Mouse (Mus musculus) midbrain, embryonic 16.5 days (tissue): Measurements from ENCODE around the gene Duxbl1. TPM values are rescaled to one million over a fixed set of nuclear protein-coding genes. Genes with fewer than 3 reads are reported as not detected.
"Not testable (repeated sequence)": the region's sequence is repeated elsewhere in the genome, so short reads cannot be mapped to it uniquely, and the experiment has no call there.

Source experiments
- ATAC-seq: fragments of 200-750 bp; cut with Nextera tagmentation; 2 replicates; pipeline ENCODE4 v1.8.0; 2017; ENCODE audit warnings: moderate TSS enrichment
- H3K27ac ChIP-seq: fragments of 300-500 bp; sonication (generic); 2 replicates; pipeline ENCODE4 v1.5.1; 2014; ENCODE audit warnings: mild to moderate bottlenecking, low read length, mixed read lengths
- H3K27me3 ChIP-seq: fragments of 300-500 bp; sonication (generic); 2 replicates; pipeline ENCODE4 v1.6.1; 2014; ENCODE audit warnings: low read depth, low read length, mixed read lengths; ENCODE audit not compliant: control insufficient read depth, insufficient read depth
- H3K36me3 ChIP-seq: fragments of 300-500 bp; sonication (generic); 2 replicates; pipeline ENCODE4 v1.6.1; 2014; ENCODE audit warnings: mild to moderate bottlenecking, low read length, moderate library complexity, mixed read lengths; ENCODE audit not compliant: control insufficient read depth, insufficient read depth
- H3K4me1 ChIP-seq: fragments of 300-500 bp; sonication (generic); 2 replicates; pipeline ENCODE4 v1.6.1; 2014; ENCODE audit warnings: mild to moderate bottlenecking, low read length, mixed read lengths; ENCODE audit not compliant: control insufficient read depth, insufficient read depth
- H3K4me2 ChIP-seq: fragments of 300-500 bp; sonication (generic); 2 replicates; pipeline ENCODE4 v1.6.1; 2014; ENCODE audit warnings: mild to moderate bottlenecking, low read length, mixed read lengths
- H3K4me3 ChIP-seq: fragments of 300-500 bp; sonication (generic); 2 replicates; pipeline ENCODE4 v1.5.1; 2014; ENCODE audit warnings: low read depth, mild to moderate bottlenecking, low read length, moderate library complexity, mixed read lengths
- H3K9ac ChIP-seq: fragments of 300-500 bp; sonication (generic); 2 replicates; pipeline ENCODE4 v1.6.1; 2014; ENCODE audit warnings: low read depth, low read length, mixed read lengths
- H3K9me3 ChIP-seq: fragments of 300-500 bp; sonication (generic); replicated peaks from 2 replicates; pipeline ENCODE4 v1.6.1; 2014; ENCODE audit warnings: mild to moderate bottlenecking, low read length, mixed read lengths; ENCODE audit not compliant: control insufficient read depth, poor library complexity, severe bottlenecking
- WGBS: fragments of 180-500 bp; shearing (Covaris S2); extraction: QIAGEN DNeasy Blood & Tissue Kit; methylation state at CpG from one replicate; pipeline ENCODE4 v1.1.7; 2014; 5-methylcytosine and 5-hydroxymethylcytosine counted together
- polyA plus RNA-seq: library from polyadenylated mRNA; unstranded; fragments of >200 nt; fragmentation: Nextera tagmentation; extraction: Ambion mirVana; gene quantifications from 2 replicates; pipeline ENCODE4 v1.2.1, GENCODE M21; 2015

The Duxbl1 gene
- polyA plus RNA-seq, 1 experiment from 2014 or later, result 1.9 TPM

GRCm38 (mm10) chr14:26021555-26021954 lies 43.2 kb downstream of the Duxbl1 start:
- not testable (repeated sequence) for H3K27ac ChIP-seq, H3K27me3 ChIP-seq, H3K36me3 ChIP-seq, H3K4me1 ChIP-seq, H3K9ac ChIP-seq, H3K9me3 ChIP-seq, H3K4me3 ChIP-seq, H3K4me2 ChIP-seq, ATAC-seq
- WGBS, result no CpG with 5 or more reads among the region's 9 CpGs

DNA sequence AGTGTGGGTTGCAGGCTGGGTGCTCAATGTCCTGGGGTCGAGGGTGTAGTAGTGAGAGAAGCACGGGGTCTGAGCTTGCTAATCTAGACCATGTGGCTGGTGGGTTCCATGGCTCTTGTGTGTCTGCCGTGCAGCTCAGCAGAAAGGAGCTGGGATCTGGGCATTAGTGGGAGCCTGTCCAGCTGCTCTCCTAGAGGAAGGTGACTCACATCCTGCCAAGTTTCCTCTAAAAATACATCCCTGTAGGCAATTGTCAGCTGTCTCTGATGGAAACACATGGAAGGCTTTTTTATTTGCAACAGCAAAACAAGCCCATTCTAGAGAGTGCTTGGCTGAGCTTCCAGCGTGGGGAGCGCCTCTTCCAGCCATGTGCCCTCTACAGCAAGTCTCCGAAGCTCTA lies 44.5 kb downstream of the Duxbl1 start:
- H3K4me2 ChIP-seq, H3K4me1 ChIP-seq, H3K9me3 ChIP-seq, H3K27ac ChIP-seq, H3K9ac ChIP-seq, H3K27me3 ChIP-seq, H3K4me3 ChIP-seq, ATAC-seq, H3K36me3 ChIP-seq: not testable (repeated sequence)
- no CpG with 5 or more reads among the region's 6 CpGs for WGBS

DNA sequence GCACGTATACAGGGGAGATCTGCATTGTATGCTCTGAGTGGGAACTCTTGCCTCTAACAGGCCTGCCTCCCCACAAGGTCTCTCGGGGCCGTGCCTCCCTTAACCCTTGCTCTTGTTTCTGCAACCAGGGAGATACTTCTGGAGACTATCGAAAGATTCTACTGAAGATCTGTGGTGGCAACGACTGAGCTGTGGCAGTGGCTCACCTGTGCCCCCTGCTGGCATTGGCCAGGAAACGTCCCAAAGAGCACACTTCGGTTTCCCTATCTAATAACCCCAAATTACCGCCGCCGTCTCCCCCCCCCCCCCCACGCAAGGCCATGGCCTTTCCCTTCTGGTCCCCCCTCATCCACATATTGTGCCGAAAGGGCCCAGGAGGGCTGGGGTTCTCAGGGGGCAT lies 47.3 kb downstream of the Duxbl1 start:
- not testable (repeated sequence) for H3K9me3 ChIP-seq, ATAC-seq, H3K36me3 ChIP-seq, H3K4me2 ChIP-seq, H3K27me3 ChIP-seq, H3K4me1 ChIP-seq, H3K27ac ChIP-seq, H3K9ac ChIP-seq, H3K4me3 ChIP-seq
- no CpG with 5 or more reads among the region's 12 CpGs for WGBS

- H3K4me3 ChIP-seq, H3K27me3 ChIP-seq, H3K36me3 ChIP-seq, H3K9ac ChIP-seq, ATAC-seq, H3K27ac ChIP-seq, H3K4me2 ChIP-seq, H3K4me1 ChIP-seq, H3K9me3 ChIP-seq: not testable (repeated sequence)
- WGBS, result no CpG with 5 or more reads among the region's 3 CpGs
These were observed 56.0 kb downstream of the Duxbl1 start for GRCm38 (mm10) chr14:26034364-26034763.

DNA sequence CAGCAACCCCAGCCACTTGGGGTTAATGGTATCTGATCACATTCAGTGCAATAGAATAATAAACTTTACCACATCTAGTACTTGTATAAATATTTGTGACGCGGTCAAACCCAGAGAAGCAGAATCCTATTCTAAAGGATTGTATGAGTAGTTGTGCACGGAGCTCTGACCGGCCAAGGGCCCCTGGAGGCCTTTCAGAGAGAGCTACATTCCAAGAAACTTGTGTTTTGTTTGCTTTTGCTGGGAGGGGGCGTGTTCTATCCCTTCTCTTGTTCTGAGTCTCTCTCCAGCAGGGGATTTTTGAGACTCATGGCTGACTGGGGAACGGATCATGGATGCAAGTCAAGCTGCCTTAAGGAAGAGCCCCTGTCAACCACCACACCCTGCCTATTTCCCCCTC lies 57.1 kb downstream of the Duxbl1 start:
- not testable (repeated sequence) for H3K27ac ChIP-seq, H3K36me3 ChIP-seq, H3K9ac ChIP-seq, H3K27me3 ChIP-seq, H3K4me3 ChIP-seq, H3K4me2 ChIP-seq, H3K9me3 ChIP-seq, ATAC-seq, H3K4me1 ChIP-seq
- no CpG with 5 or more reads among the region's 6 CpGs for WGBS

Other genes starting within 250 kb of the Duxbl1 start
- gene Zcchc24, start 209.5 kb upstream of the Duxbl1 start, polyA plus RNA-seq, result 11.0 and 12.2 TPM in 2 replicates
- gene Anxa11, start 136.4 kb upstream of the Duxbl1 start, polyA plus RNA-seq, result 1.8 and 2.4 TPM in 2 replicates
- gene Plac9a, start 75.5 kb upstream of the Duxbl1 start, polyA plus RNA-seq, result not detected in 2 replicates
- 6.5 and 8.1 TPM in 2 replicates for gene Tmem254a, start 50.9 kb upstream of the Duxbl1 start, polyA plus RNA-seq
- gene Cphx1, start 40.3 kb upstream of the Duxbl1 start, polyA plus RNA-seq, result not detected in 2 replicates
- gene Gm9780, start 64.1 kb downstream of the Duxbl1 start, polyA plus RNA-seq, result 6.8 and 9.3 TPM in 2 replicates
- 18.6 and 24.9 TPM in 2 replicates for gene Tmem254c, start 88.8 kb downstream of the Duxbl1 start, polyA plus RNA-seq
- gene Cphx2, start 102.9 kb downstream of the Duxbl1 start, polyA plus RNA-seq, result not detected in 2 replicates
- not detected in 2 replicates for gene Cphx3, start 103.7 kb downstream of the Duxbl1 start, polyA plus RNA-seq
- 1.9 TPM in 1 of 2 replicates, not detected in the other for gene Duxbl2, start 139.8 kb downstream of the Duxbl1 start, polyA plus RNA-seq
- gene Plac9b, start 203.9 kb downstream of the Duxbl1 start, polyA plus RNA-seq, result 5.9 and 6.9 TPM in 2 replicates
- 31.1 and 31.9 TPM in 2 replicates for gene Tmem254b, start 228.5 kb downstream of the Duxbl1 start, polyA plus RNA-seq